Mouse (Mus musculus) C2C12 (cell line): ENCODE data around the gene Kdm4b.

ENCODE experiments used
- CEBPB ChIP-seq: IDR thresholded peaks from one replicate; pipeline ENCODE4 v1.6.1; 2011; ENCODE audit warnings: low read depth, mild to moderate bottlenecking, control low read depth, moderate library complexity
- CTCF ChIP-seq: IDR thresholded peaks from one replicate; pipeline ENCODE4 v1.5.1; 2011; ENCODE audit not compliant: control insufficient read depth, insufficient read depth, insufficient read length

- no peak for TF ChIP-seq CTCF
- no peak for TF ChIP-seq CEBPB
Measured at GRCm38 (mm10) chr17:56372109-56372508, 46.2 kb downstream of the Kdm4b start.
